Mouse (Mus musculus) midbrain, embryonic 14.5 days (tissue): ENCODE data around the gene Rpl38. TPM values are rescaled to one million over a fixed set of nuclear protein-coding genes. Genes with fewer than 3 reads are reported as not detected.

Source experiments
- ATAC-seq: fragments of 200-750 bp; cut with Nextera tagmentation; 2 replicates; pipeline ENCODE4 v1.8.0; 2017; ENCODE audit warnings: moderate number of reproducible peaks, moderate library complexity; ENCODE audit not compliant: low FRiP score, low TSS enrichment
- DNase-seq: peaks from one replicate; pipeline ENCODE4 v3.0.0-alpha.2; 2015
- H3K27ac ChIP-seq: fragments of 300-500 bp; sonication (generic); replicated peaks from 2 replicates; pipeline ENCODE4 v1.5.1; 2014; ENCODE audit warnings: mild to moderate bottlenecking, low read depth, low read length, moderate library complexity
- H3K27me3 ChIP-seq: fragments of 300-500 bp; sonication (generic); 2 replicates; pipeline ENCODE4 v1.6.1; 2014; ENCODE audit warnings: low read length, control low read depth, mixed read lengths; ENCODE audit not compliant: control insufficient read depth, insufficient read depth
- H3K36me3 ChIP-seq: fragments of 300-500 bp; sonication (generic); 2 replicates; pipeline ENCODE4 v1.6.1; 2014; ENCODE audit warnings: low read length, control low read depth; ENCODE audit not compliant: control insufficient read depth, insufficient read depth
- H3K4me1 ChIP-seq: fragments of 300-500 bp; sonication (generic); 2 replicates; pipeline ENCODE4 v1.6.1; 2014; ENCODE audit warnings: mild to moderate bottlenecking, antibody characterized with exemption, low read length, control low read depth; ENCODE audit not compliant: control insufficient read depth, insufficient read depth
- H3K4me2 ChIP-seq: fragments of 300-500 bp; sonication (generic); 2 replicates; pipeline ENCODE4 v1.6.1; 2014; ENCODE audit warnings: mild to moderate bottlenecking, low read length, moderate library complexity
- H3K4me3 ChIP-seq: fragments of 300-500 bp; sonication (generic); replicated peaks from 2 replicates; pipeline ENCODE4 v1.5.1; 2014; ENCODE audit warnings: low read depth, low read length
- H3K9ac ChIP-seq: fragments of 300-500 bp; sonication (generic); replicated peaks from 2 replicates; pipeline ENCODE4 v1.6.1; 2014; ENCODE audit warnings: mild to moderate bottlenecking, low read length, moderate library complexity
- H3K9me3 ChIP-seq: fragments of 300-500 bp; sonication (generic); 2 replicates; pipeline ENCODE4 v1.6.1; 2016; ENCODE audit warnings: low read length, control low read depth, mixed read lengths; ENCODE audit not compliant: control insufficient read depth
- WGBS: fragments of 180-500 bp; shearing (Covaris S2); extraction: QIAGEN DNeasy Blood & Tissue Kit; methylation state at CpG from one replicate; pipeline ENCODE4 v1.1.7; 2014; 5-methylcytosine and 5-hydroxymethylcytosine counted together
- polyA plus RNA-seq: library from polyadenylated mRNA; unstranded; fragments of >200 nt; fragmentation: Nextera tagmentation; extraction: Ambion mirVana; gene quantifications from 2 replicates; pipeline ENCODE4 v1.2.1, GENCODE M21; 2014

The Rpl38 gene
- polyA plus RNA-seq, 1 experiment from 2014 or later, result 707 TPM

GRCm38 (mm10) chr11:114649510-114649909, 18.8 kb upstream of the Rpl38 start:
- H3K9me3 ChIP-seq, result no peaks in the 10 kb centered on the region
- 72% methylated on average over 4 of the region's 4 CpGs for WGBS

DNA sequence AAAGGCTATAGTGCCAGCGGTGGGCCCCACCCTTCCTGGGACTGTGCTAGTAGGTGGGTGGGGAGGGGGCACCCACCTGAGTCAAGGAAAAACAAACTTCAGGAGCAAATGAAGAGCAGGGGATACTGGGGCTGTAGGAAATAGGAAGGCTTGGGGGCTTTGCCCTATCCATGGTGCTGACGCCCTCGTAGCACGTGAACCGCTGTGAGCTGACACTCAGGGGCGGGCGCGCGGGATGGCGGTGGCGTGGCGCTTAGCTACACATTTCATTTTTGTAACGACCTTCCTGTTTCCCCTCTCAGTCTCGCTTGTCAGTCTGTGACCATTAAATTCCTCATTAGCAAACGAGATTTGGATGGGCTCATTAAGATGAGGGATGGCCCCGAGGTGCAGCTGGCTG, 15.8 kb upstream of the Rpl38 start:
- Histone ChIP-seq H3K4me2 (peak overlapping the region; percentile 21), H3K4me1 (peaks cover 4% of the 10 kb centered on the region; the same call in 1 of the 2 replicates), H3K4me3 (no peak overlapping the region), H3K9ac (0 out of 2 replicates have a peak overlapping the region, but pooled peaks have one; percentile 21), H3K36me3 (no peaks in the 10 kb centered on the region), H3K27me3 (no peaks in the 10 kb centered on the region), H3K27ac (peak overlapping the region; percentile 27; the same call in 1 of the 2 replicates), H3K9me3 (no peaks in the 10 kb centered on the region)
- DNase-seq (peak; percentile 65), ATAC-seq (no peak)
- 2% methylated on average over 16 of the region's 16 CpGs for WGBS

More at GRCm38 (mm10) chr11:114649510-114649909, 18.8 kb upstream of the Rpl38 start:
- H3K27me3 ChIP-seq, result no peaks in the 10 kb centered on the region
- H3K4me1 ChIP-seq, result peaks cover 4% of the 10 kb centered on the region; the same call in 1 of the 2 replicates
- ATAC-seq (no peak), DNase-seq (no peak)
- H3K4me3 ChIP-seq, result no peak overlapping the region
- no peak overlapping the region for H3K4me2 ChIP-seq
- H3K27ac ChIP-seq, result no peak overlapping the region
- H3K9ac ChIP-seq, result no peak overlapping the region
- no peaks in the 10 kb centered on the region for H3K36me3 ChIP-seq

DNA sequence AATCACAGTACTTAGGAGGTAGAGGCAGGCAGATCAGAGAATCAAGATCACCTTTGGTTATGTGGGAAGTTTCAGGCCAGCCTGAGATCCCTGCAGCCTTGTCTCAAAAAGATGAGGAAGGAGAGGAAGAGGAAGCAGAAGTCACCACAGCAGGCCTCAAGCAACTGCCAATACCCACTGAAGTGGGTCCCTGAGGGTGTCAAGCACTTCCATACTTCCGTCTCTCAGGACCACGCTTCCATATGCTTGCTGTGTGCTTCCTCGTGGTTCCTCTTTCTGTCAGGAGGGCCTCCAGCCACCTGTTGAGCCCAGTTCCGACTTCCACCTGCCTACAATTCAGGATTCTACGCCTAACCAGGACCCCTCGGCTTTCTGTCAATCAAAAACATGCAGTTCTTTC, 14.7 kb upstream of the Rpl38 start:
- H3K36me3 ChIP-seq, result no peaks in the 10 kb centered on the region
- no peak overlapping the region for H3K4me2 ChIP-seq
- H3K4me3 ChIP-seq, result no peak overlapping the region
- peaks cover 4% of the 10 kb centered on the region; the same call in 1 of the 2 replicates for H3K4me1 ChIP-seq
- no peak overlapping the region for H3K9ac ChIP-seq
- H3K9me3 ChIP-seq, result no peaks in the 10 kb centered on the region
- no peak overlapping the region for H3K27ac ChIP-seq
- WGBS, result 86% methylated on average over 6 of the region's 6 CpGs
- no peaks in the 10 kb centered on the region for H3K27me3 ChIP-seq
- DNase-seq, result no peak
- no peak for ATAC-seq

GRCm38 (mm10) chr11:114654552-114654951, 13.8 kb upstream of the Rpl38 start:
- no peak overlapping the region for H3K27ac ChIP-seq
- H3K27me3 ChIP-seq, result no peaks in the 10 kb centered on the region
- no peaks in the 10 kb centered on the region for H3K36me3 ChIP-seq
- H3K4me3 ChIP-seq, result no peak overlapping the region
- no peak overlapping the region for H3K4me2 ChIP-seq
- H3K9me3 ChIP-seq, result no peaks in the 10 kb centered on the region
- 71% methylated on average over 5 of the region's 5 CpGs for WGBS
- H3K9ac ChIP-seq, result no peak overlapping the region
- DNase-seq (no peak), ATAC-seq (no peak)
- peaks cover 4% of the 10 kb centered on the region; the same call in 1 of the 2 replicates for H3K4me1 ChIP-seq

DNA sequence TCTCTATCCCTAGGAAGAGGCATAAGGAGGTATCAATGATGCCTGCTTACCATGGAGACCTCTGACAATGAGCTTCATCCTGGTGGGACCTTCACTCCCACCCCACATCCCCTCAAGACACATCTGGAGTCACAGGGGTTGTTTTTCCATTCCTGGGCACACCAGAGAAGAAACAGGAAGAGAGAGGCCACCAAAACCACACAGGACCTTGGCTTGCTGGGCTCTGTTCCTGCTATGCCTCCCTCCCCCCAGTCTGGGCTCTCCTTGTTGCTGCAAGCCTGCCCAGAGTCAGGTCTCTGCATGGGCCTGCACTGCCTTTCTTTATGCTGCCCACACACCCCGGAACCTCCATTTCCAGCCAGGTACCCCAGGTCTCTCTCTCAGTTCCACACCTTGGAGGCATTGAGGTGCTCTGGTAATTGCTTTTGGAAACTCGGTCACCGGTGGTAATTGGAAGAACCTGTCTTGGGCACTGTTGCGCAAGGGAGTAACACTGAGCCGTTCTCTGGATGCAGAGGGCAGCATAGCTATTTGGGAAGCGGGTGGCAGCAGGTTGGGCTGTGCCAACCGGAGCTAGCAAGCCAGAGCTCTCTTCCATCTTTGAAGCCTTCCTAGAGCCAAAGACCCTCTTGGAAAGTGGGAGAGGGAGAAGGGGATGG, 12.8 kb upstream of the Rpl38 start:
- Histone ChIP-seq H3K4me2 (no peak overlapping the region), H3K27ac (no peak overlapping the region), H3K36me3 (no peaks in the 10 kb centered on the region), H3K27me3 (no peaks in the 10 kb centered on the region), H3K9ac (no peak overlapping the region), H3K4me1 (peaks cover 4% of the 10 kb centered on the region; the same call in 1 of the 2 replicates), H3K4me3 (no peak overlapping the region), H3K9me3 (no peaks in the 10 kb centered on the region)
- 90% methylated on average over 7 of the region's 7 CpGs for WGBS
- DNase-seq (no peak), ATAC-seq (no peak)

- peak overlapping the region; percentile 38 for H3K4me2 ChIP-seq
- H3K4me3 ChIP-seq, result no peak overlapping the region
- H3K27me3 ChIP-seq, result no peaks in the 10 kb centered on the region
- H3K9ac ChIP-seq, result peak overlapping the region; percentile 32; the same call in 1 of the 2 replicates
- 40% methylated on average over 27 of the region's 27 CpGs for WGBS
- peak overlapping the region; percentile 65 for H3K27ac ChIP-seq
- no peaks in the 10 kb centered on the region for H3K9me3 ChIP-seq
- H3K36me3 ChIP-seq, result no peaks in the 10 kb centered on the region
- H3K4me1 ChIP-seq, result peaks cover 4% of the 10 kb centered on the region; the same call in 1 of the 2 replicates
- ATAC-seq (peak; percentile 37; the same call in 1 of the 2 replicates), DNase-seq (no peak)
Observed at GRCm38 (mm10) chr11:114656994-114657644, 11.2 kb upstream of the Rpl38 start.

DNA sequence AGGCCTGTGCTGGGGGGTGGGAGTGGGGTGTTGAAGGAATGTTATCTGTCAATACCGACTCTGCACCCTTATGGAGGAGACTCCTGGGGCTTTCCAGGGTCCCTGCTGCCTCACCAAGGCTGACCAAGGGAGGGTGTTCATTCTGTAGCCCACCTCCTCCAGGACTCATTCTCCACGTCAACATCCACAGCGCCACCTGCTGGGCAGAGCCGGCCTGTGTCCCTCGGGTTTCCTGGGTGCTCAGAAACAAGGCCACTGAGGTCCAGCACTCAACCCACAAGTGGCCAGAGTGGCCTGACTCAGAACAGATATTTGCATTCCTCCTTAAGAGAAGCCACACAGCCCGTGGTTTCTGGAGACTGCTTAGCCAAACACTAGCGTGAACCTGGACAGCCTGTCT, 10.6 kb upstream of the Rpl38 start:
- Histone ChIP-seq H3K4me3 (no peak overlapping the region), H3K9me3 (no peaks in the 10 kb centered on the region), H3K27me3 (no peaks in the 10 kb centered on the region), H3K9ac (0 out of 2 replicates have a peak overlapping the region, but pooled peaks have one; percentile 32), H3K27ac (peak overlapping the region; percentile 65), H3K36me3 (no peaks in the 10 kb centered on the region), H3K4me2 (no peak overlapping the region), H3K4me1 (no peaks in the 10 kb centered on the region)
- 17% methylated on average over 7 of the region's 7 CpGs for WGBS
- peak; percentile 83 for DNase-seq
- no peak for ATAC-seq

GRCm38 (mm10) chr11:114662161-114662560, 6.2 kb upstream of the Rpl38 start:
- no peaks in the 10 kb centered on the region for H3K27me3 ChIP-seq
- no peak for DNase-seq
- no peak overlapping the region for H3K4me3 ChIP-seq
- WGBS, result 88% methylated on average over 14 of the region's 14 CpGs
- no peak overlapping the region for H3K9ac ChIP-seq
- no peak overlapping the region for H3K4me2 ChIP-seq
- no peak overlapping the region for H3K27ac ChIP-seq
- H3K9me3 ChIP-seq, result no peaks in the 10 kb centered on the region
- no peak for ATAC-seq
- H3K36me3 ChIP-seq, result no peaks in the 10 kb centered on the region
- H3K4me1 ChIP-seq, result no peaks in the 10 kb centered on the region
